Mouse (Mus musculus) lung, postnatal 4 days (tissue): ENCODE results near the gene Junb.

Source experiments
- DNase-seq, 2 experiments: peaks; one replicate each; pipeline ENCODE4 v3.0.0; 2021

Junb gene

DNA sequence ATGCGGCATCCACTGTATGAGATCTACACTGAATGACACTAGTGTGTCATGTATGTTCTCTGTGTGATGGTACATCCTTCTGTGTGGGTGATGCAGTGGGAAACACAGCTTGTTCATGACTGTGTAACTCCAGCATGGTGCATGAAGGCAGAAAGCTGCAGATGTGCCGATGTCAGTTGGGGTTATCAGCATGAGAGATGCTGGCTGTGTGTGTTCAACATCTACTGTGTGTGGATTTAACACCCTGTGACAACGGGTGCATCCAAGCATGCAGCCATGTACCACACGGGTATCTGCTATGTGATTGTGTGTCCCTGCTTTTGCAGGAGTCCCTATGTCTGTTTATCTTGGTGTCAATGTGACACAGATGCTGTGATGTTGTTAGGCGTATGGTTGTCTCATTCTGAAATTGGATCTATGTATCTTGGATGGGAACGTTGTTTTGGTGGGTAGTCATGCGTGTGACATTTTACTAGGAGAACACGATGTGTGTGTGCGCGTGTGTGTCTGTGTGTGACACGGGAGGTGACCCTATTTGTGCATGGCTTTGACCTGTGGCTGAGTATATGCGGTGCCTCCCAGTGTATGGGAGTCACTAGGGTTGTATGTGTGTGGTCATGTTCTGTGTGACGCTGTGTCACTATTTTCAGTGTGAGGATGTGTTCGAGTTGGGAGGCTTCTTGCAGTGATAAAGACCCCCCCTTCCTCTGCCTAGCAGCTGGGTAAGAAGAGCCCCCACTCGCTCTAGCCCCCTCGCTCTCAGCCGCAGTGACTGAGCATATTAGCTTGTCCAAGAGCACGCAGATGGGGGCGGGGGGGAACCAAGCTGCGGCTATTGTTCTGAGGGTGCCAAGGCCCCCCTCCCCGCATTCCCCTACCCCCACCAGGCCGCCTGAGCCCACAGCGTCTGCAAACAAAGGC is 42.2 kb downstream of the Junb start:
- no peak for DNase-seq

DNA sequence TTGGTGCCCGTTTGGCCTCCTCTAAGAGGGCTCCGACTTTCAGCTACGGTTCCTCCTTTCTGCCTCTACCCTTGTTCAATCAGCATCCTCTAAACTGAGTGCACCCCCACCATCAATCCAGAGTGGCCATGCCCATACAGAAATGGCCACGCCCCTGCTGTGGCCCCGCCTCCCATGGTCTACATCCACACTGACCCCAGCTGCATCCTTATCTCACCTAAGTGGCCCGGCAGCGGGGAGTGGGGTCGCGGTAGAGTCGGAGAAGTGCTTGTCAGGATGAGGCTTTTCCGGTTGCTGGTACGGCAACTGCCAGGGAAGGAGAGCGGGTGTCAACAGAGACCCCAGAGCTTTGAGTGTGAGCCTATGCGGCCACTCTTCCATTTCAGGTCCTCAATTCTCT is 43.0 kb downstream of the Junb start:
- no peak for DNase-seq

DNA sequence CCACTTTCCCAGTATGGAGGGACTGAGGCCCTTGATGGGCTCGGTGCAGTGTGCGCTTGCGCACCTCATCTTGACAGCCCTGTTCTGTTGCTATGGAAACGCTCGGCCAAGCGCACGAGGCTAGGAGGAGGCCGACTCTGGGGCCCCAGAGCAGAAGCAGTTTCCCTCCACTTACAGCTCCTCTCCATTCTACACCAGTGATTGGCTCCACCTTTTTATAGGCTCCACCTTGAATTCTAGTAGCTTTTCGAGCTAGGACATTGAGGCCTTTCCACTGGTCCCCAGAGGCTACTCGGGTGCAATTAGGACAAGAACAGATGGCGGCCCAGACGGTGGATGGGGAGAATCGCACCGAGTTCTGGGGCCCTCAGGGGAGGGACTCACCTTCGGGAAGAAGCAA is 43.7 kb downstream of the Junb start:
- no peak for DNase-seq

DNA sequence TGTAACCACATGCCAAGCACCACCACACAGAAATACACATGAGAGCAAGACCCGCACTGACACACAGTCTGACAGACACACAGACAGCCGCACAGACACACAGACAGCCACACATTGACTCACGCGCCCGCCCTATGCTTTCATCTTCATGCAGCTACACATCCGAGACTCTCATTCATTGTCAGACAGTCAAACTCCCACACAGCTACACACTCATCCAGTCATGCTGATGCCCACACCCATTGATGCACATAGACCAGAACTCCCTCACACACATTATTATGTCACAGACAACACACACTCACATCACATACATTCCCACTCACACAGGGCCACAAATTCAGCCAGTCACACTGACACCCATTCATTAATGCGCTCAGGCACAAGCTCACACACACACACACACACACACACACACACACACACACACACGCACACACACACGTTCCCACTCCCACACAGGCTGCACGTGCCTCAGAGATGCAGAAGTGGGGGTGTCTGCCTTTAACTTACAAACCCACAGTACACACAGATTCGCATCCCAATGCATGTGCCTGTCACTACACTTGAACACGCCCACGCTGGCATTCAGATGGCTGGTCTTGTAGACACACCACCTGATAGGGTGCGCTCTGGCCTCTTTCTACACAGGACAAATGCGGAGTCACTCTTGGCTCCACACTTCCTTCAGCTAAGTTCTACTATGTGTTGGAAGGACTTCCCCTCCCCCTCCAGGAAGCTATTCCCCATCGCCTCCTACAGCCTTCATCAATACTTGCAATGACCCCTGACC is 44.6 kb downstream of the Junb start:
- DNase-seq = no peak

DNA sequence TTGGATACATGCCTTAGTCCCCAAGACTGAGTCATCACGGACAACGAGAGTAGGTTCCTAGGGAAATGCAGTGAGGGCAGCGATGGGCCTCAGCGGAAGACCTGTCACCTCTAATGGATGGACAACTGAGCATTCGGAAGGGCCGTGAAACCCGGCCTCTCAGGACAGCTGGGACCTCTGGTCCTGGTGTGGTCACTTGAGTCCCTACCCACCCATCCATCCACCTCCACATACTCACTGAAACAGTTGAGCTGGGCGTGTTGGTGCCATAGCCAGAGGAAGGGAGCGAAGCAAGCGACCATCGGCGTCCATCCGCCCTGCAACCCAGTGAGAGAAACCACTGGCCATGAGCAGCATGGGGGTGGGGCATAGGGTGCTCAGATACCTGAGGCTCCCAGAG is 47.9 kb downstream of the Junb start:
- DNase-seq = no peak

DNA sequence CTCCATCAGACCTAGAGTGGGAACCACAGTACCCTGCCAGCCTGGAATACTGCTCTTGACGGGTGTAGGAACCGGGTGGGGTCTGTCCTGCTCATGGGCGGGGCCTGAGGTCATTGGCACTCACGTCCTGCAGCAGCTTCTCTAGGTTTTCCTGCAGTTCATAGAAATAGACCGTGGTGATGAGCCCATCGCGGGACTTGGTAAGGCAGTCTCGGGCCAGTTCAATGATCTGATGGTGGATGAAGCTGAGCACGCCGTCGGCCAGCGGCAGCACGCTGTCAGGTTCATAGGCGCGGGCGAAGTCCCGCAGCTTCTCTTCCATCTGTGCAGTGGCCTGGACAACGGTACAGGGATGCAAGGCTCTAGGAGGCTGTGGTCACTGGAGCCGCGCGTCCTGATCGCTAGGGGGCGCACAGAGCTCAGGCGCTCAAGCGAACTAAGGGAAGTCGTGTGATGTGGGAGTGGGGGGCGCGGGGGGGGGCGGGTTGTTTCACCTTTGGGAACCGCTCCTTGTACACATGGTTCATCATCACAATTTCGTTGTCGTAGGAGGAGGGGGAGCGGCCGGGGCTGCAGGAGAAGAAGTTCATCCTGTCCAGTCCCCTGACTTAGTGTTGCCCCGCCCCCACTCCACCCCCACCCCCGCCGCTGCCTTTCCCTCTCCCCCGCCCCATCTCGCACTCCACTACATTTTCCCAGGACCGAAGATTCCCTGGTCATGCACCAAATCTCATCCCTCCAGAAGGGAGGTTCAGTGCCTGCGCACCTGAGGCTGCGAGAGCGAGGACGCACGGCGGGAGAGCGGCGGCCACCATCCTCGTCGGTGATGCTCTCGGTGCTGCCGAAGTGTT is 49.8 kb downstream of the Junb start:
- peak; percentile 62 to 73 for DNase-seq

DNA sequence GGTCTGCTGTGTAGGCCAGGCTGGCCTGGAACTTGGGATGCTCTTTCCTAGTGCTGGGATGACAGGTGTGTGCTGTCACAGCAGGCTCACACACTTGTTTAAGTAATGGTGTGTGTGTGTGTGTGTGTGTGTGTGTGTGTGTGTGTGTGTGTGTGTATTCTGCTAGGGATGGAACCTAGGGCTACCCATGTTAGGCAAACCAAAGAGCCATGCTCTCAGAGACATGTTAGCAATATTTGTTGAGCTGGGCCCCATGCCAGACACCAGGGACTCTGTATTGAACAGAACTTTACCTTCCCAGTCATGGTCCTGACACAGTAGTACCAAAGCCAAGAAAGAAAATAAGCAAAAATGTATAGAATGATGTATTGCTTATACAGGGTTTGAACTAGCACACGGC is 51.0 kb downstream of the Junb start:
- DNase-seq = no peak

DNA sequence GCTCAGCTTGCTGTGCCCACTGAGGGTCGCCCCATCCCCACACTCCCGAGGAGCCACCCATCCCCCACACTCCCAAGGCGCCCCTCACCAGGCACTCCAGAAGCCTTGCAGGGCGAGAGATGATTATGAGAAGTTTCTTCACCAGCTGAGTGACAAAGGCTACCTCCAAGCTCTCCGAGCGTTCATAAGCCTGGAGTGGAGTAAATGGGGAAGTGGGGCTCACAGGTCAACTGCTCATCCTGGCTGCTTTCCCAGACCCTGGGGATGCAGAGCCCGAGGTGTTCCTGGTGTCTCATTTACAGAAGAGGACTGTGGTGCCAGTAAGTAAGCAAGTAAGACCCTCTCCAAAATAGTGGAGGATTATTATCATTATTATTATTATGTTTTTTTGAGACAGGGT is 53.0 kb downstream of the Junb start:
- DNase-seq = no peak
